Mouse (Mus musculus): ENCODE results near the gene Lsm12. TPM values are rescaled to one million over a fixed set of nuclear protein-coding genes. Genes with fewer than 3 reads are reported as not detected.

Gene Lsm12
- polyA plus RNA-seq, 1 experiment from 2014 or later: 114 TPM

DNA sequence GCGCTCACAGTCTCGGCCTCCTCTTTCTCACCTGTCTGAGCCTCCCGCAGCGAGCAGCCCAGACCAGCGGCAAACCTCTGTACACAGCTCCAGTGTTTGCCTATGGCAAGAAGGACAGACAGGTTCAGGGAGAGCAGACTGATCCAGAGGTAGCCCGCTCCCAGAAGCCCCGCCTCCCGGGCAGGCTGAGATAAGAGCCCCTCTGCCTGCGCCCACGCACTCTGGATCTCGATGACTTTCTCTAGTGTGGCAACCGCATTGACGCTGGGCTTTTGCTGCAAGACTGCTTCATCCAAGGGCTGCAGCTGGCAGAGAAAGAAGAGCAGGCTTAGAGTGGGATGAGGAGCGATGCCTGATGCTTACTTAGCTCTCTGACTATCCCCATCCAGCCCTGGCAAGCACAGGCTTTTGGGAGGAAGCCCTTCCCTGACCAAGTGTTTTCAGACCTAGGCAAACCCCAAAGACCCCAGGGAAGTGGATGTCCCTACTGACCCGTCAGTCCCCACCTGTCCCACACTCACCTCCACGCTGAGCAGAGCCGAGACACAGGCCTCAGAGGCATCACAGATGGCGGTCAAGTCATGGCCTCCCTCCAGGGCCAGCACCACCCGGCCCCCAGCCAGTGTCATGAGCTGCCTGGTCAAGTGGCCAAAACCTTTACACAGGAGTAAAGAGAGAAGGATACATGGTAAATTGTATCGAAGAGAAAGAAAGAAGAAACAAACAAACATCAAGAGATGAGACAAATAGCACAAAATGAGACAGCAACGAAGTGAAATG, 11.1 kb upstream of the Lsm12 start:
- ATAC-seq (ENCODE audit: low FRiP score): no peak
- H3K36me3 ChIP-seq: peaks cover 83% of the 10 kb centered on the region
- H3K9ac ChIP-seq: no peak overlapping the region

GRCm38 (mm10) chr11:102193657-102194440, 8.8 kb upstream of the Lsm12 start:
- H3K9me3 ChIP-seq (replicated peaks): no peaks in the 10 kb centered on the region
- no peaks in the 10 kb centered on the region for H3K27me3 ChIP-seq
- H3K4me1 ChIP-seq: peaks cover 16% of the 10 kb centered on the region
- H3K9ac ChIP-seq: no peak overlapping the region
- no peak overlapping the region for H3K4me2 ChIP-seq (replicated peaks)
- 87% methylated on average over 9 of the region's 9 CpGs for WGBS
- peaks cover 60% of the 10 kb centered on the region for H3K36me3 ChIP-seq
- H3K27ac ChIP-seq: no peak overlapping the region
- no peak overlapping the region for H3K4me3 ChIP-seq
- no peak for ATAC-seq (ENCODE audit: low FRiP score)

More for the DNA sequence above, 11.1 kb upstream of the Lsm12 start:
- Histone ChIP-seq H3K27me3 (no peaks in the 10 kb centered on the region), H3K27ac (no peak overlapping the region), H3K9me3 (replicated peaks) (no peaks in the 10 kb centered on the region), H3K4me2 (replicated peaks) (no peak overlapping the region), H3K4me1 (peaks cover 2% of the 10 kb centered on the region), H3K4me3 (no peak overlapping the region)
- WGBS: 85% methylated on average over 21 of the region's 21 CpGs

DNA sequence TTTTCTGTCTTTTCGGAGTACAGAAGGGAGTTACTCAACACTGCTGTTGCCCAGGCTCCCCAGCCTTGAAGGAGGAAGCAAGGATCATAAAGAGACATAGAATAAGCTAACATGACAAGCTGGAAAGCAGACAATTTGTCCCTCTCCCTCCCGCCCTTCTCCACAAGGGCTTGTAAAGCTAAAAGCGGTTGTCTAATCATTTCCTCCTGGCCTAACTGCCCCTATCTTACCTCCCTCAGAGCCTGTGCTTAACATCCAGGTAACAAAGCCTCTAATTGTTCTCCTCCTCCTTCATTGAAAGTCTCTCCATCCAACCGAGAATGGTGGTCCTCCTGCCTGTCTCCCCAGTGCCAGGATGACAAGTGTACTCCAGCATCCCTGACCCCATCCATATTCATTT, 5.8 kb upstream of the Lsm12 start:
- Histone ChIP-seq H3K27me3 (no peaks in the 10 kb centered on the region), H3K4me1 (peaks cover 16% of the 10 kb centered on the region), H3K9ac (0 out of 2 replicates have a peak overlapping the region, but pooled peaks have one; percentile 5), H3K9me3 (replicated peaks) (no peaks in the 10 kb centered on the region), H3K36me3 (peaks cover 30% of the 10 kb centered on the region), H3K4me2 (replicated peaks) (peak overlapping the region; percentile 76), H3K27ac (no peak overlapping the region), H3K4me3 (peak overlapping the region; percentile 54; the same call in 1 of the 2 replicates)
- WGBS: 44% methylated on average over 4 of the region's 4 CpGs
- ATAC-seq (ENCODE audit: low FRiP score): no peak

DNA sequence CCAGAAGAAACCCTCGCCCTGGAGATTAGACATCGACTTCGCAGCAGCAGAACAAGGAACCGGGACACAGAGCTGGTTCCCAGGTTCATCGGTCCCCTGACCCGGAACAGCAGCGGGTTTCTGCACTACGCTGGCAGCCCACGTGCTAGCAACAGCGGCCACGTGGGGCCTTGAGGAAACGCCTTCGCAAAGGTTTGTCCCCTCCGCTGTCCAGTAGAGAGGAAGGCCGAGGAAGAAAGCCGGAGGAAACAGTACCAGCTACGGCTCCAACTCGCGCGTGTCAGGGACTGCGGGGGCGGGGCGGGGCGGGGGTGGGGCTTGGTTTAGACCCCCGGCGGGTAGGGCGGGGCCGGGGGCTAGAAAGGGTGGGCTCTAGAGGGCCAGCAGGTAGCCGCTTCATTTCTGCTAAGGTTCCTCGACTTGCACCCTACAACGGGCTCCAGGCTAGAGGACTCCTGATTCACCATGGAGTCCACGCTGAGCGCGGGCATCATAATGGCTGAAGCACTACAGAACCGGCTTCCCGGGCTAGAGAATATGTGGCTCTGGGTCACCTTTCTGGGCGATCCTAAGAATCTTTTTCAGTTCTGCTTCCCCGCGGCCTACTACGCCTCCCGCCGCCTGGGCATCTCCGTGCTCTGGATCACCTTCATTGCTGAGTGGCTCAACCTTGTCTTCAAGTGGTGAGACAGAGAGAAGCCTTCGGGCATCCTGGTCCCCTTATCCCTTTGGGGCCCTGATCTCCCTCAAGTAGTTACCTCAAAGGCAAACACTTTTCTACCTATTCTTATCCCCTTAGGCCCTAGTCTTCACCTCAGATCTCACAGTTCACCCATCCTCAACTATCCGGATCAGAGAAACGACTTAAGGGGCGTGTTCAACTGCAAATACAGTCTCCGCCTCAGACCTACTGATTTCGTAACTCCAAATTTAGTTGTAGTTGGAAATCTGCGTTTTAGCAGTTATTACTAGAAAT, 4.7 kb upstream of the Lsm12 start, which contains the start of gene G6pc3:
Gene G6pc3 (plus strand): TSS at position 160 of the 976 bp plus-strand sequence.
- Histone ChIP-seq H3K27me3 (no peaks in the 10 kb centered on the region), H3K9me3 (replicated peaks) (no peaks in the 10 kb centered on the region), H3K4me1 (peaks cover 16% of the 10 kb centered on the region), H3K4me3 (peak within 1 kb of the TSS; percentile 54), H3K36me3 (peaks cover 19% of the 10 kb centered on the region), H3K4me2 (replicated peaks) (peak within 1 kb of the TSS; percentile 76), H3K27ac (peak within 1 kb of the TSS; percentile 70), H3K9ac (peak within 1 kb of the TSS; percentile 70)
- 3% methylated on average over 50 of the region's 50 CpGs for WGBS
- ATAC-seq (ENCODE audit: low FRiP score): peak; percentile 63

DNA sequence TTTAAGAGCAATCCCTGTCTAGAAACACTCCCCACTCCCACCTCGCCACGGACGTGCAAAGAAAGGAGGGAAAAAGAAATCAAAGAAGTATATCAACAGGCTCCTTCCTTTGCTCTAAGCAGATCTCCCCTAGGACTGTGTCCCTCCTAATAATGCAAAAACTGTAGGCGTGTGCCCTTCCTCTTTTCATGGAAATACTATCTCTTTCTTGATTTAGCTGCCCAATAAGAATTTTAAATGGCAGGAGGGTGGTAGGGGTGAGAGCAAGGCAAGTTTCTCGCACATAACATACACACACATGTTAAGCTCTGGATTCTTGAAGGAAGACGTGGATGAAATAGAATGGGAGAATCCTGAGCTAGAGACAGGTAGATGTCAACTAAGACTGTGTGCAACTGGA, 3.9 kb upstream of the Lsm12 start:
- Histone ChIP-seq H3K36me3 (peaks cover 11% of the 10 kb centered on the region), H3K27me3 (no peaks in the 10 kb centered on the region), H3K4me3 (peak overlapping the region; percentile 54), H3K9ac (0 out of 2 replicates have a peak overlapping the region, but pooled peaks have one; percentile 70), H3K27ac (no peak overlapping the region), H3K4me2 (replicated peaks) (peak overlapping the region; percentile 76), H3K4me1 (peaks cover 19% of the 10 kb centered on the region), H3K9me3 (replicated peaks) (no peaks in the 10 kb centered on the region)
- peak; percentile 1; the same call in 1 of the 2 replicates for ATAC-seq (ENCODE audit: low FRiP score)
- 69% methylated on average over 6 of the region's 6 CpGs for whole genome bisulfite sequencing

GRCm38 (mm10) chr11:102186235-102186634, 1.1 kb upstream of the Lsm12 start:
- Histone ChIP-seq H3K4me1 (peaks cover 23% of the 10 kb centered on the region), H3K9me3 (replicated peaks) (no peaks in the 10 kb centered on the region), H3K36me3 (peaks cover 8% of the 10 kb centered on the region), H3K9ac (no peak overlapping the region), H3K27me3 (no peaks in the 10 kb centered on the region), H3K27ac (no peak overlapping the region), H3K4me2 (replicated peaks) (no peak overlapping the region), H3K4me3 (no peak overlapping the region)
- WGBS: 82% methylated on average over 1 of the region's 1 CpGs
- ATAC-seq (ENCODE audit: low FRiP score): no peak

DNA sequence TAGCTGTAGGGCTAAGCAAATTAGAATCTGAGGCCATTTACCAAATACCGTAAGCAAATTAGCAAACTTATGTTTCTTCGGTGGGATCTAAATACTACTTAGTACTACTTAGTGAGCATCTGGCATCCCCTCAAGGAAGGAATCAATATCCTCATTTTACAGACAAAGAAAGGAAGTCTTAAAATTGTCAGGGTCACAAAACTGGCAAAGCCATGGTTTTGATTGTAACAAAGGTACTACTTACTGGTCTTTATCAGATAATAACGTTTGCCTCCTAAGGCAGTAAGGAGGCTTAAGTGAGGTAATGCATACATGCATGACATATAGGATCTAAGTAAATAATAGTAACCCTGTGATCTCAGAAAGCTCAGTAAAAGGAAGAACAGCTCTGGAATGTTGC, 581 bp upstream of the Lsm12 start:
- WGBS: 62% methylated on average over 3 of the region's 3 CpGs
- peak overlapping the region; percentile 61 for H3K4me2 ChIP-seq (replicated peaks)
- H3K36me3 ChIP-seq: peaks cover 11% of the 10 kb centered on the region
- peak overlapping the region; percentile 88 for H3K4me3 ChIP-seq
- H3K9ac ChIP-seq: peak overlapping the region; percentile 94
- H3K27me3 ChIP-seq: no peaks in the 10 kb centered on the region
- H3K4me1 ChIP-seq: peaks cover 18% of the 10 kb centered on the region
- ATAC-seq (ENCODE audit: low FRiP score): no peak
- no peaks in the 10 kb centered on the region for H3K9me3 ChIP-seq (replicated peaks)
- peak overlapping the region; percentile 97 for H3K27ac ChIP-seq

GRCm38 (mm10) chr11:102184253-102184645, 847 bp downstream of the Lsm12 start:
- H3K27me3 ChIP-seq: no peaks in the 10 kb centered on the region
- peak overlapping the region; percentile 97 for H3K27ac ChIP-seq
- peak overlapping the region; percentile 88 for H3K4me3 ChIP-seq
- 7% methylated on average over 7 of the region's 7 CpGs for WGBS
- peaks cover 12% of the 10 kb centered on the region for H3K4me1 ChIP-seq
- H3K9me3 ChIP-seq (replicated peaks): no peaks in the 10 kb centered on the region
- peaks cover 18% of the 10 kb centered on the region for H3K36me3 ChIP-seq
- H3K4me2 ChIP-seq (replicated peaks): peak overlapping the region; percentile 61
- ATAC-seq (ENCODE audit: low FRiP score): no peak
- H3K9ac ChIP-seq: peak overlapping the region; percentile 94

- peaks cover 53% of the 10 kb centered on the region for H3K36me3 ChIP-seq
These were observed 5.3 kb downstream of the Lsm12 start for GRCm38 (mm10) chr11:102179836-102180235.

DNA sequence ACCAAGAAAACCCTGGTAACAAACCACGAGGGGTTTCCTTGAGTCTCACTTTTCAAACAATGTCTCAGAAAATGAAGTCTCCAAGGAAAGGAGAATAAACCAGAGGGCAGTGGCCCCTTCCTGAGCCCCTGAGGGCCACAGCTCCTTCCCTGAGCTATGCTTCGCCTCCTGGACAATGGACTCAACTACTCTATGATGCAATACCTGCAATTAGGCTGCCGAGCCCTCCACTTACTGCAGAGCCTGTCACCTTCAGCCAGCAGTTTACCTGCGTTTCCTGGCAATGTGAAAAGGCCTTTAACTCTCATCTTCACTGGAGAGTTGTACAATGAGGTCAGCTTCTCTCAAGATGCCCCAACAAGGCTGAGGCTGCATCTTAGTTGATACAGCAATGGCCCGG, 16.4 kb downstream of the Lsm12 start:
- 92% methylated on average over 5 of the region's 5 CpGs for WGBS
- Histone ChIP-seq H3K4me3 (no peak overlapping the region), H3K9me3 (replicated peaks) (no peaks in the 10 kb centered on the region), H3K27ac (no peak overlapping the region), H3K27me3 (no peaks in the 10 kb centered on the region), H3K9ac (no peak overlapping the region), H3K36me3 (peaks cover 58% of the 10 kb centered on the region), H3K4me1 (no peaks in the 10 kb centered on the region), H3K4me2 (replicated peaks) (no peak overlapping the region)
- ATAC-seq (ENCODE audit: low FRiP score): no peak

More at GRCm38 (mm10) chr11:102179836-102180235, 5.3 kb downstream of the Lsm12 start:
- H3K9me3 ChIP-seq (replicated peaks): no peaks in the 10 kb centered on the region
- H3K4me1 ChIP-seq: peaks cover 10% of the 10 kb centered on the region
- no peak overlapping the region for H3K4me3 ChIP-seq
- no peaks in the 10 kb centered on the region for H3K27me3 ChIP-seq
- no peak overlapping the region for H3K9ac ChIP-seq
- ATAC-seq (ENCODE audit: low FRiP score): no peak
- no peak overlapping the region for H3K27ac ChIP-seq
- no peak overlapping the region for H3K4me2 ChIP-seq (replicated peaks)

GRCm38 (mm10) chr11:102167539-102167938, 17.6 kb downstream of the Lsm12 start:
- Histone ChIP-seq H3K4me1 (no peaks in the 10 kb centered on the region), H3K36me3 (peaks cover 67% of the 10 kb centered on the region), H3K4me2 (replicated peaks) (no peak overlapping the region), H3K9ac (no peak overlapping the region), H3K27ac (no peak overlapping the region), H3K27me3 (no peaks in the 10 kb centered on the region), H3K4me3 (no peak overlapping the region), H3K9me3 (replicated peaks) (no peaks in the 10 kb centered on the region)
- 96% methylated on average over 5 of the region's 5 CpGs for WGBS
- ATAC-seq (ENCODE audit: low FRiP score): no peak
